Mouse (Mus musculus) cerebellum, adult 11 months (tissue): ENCODE measurements at regions not wholly inside any gene's neighbourhood (a gene's known extent, or its start where the extent isn't known, plus 50 kb on each side); places are given as distances from the start of the nearest gene placed in this dataset.
A peak's percentile ranks its signal among the peaks of the same experiment; 100 is the strongest.
"Not testable (repeated sequence)": the region's sequence is repeated elsewhere in the genome, so short reads cannot be mapped to it uniquely, and the experiment has no call there.

ENCODE experiments used
- DNase-seq: peaks from one replicate; pipeline ENCODE4 v3.0.0; 2022

DNA sequence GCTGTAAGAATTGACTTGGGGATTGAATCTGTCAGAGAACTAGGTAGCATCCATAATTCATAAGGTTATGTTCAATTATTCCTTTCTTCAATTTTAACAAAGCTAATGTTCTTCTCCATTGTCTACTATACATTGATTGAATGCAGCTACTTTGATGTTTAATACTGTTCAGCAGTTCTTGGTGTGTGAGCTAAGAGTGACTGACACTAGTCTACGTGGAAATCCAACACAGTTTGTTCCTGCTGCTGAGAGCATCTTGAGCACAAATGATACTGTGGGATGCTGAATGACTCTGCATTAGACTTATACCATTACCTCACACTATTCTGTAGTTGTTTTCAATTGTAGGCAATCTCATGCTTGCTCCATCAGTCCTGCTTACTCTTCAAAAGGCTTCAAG is 249.4 kb upstream of the Akr1e1 start:
- no peak for DNase-seq

- not testable (repeated sequence) for DNase-seq
These were observed 230.5 kb upstream of the Akr1e1 start for GRCm38 (mm10) chr13:4839481-4839880.

- DNase-seq = no peak
These were observed 217.8 kb upstream of the Akr1e1 start for GRCm38 (mm10) chr13:4826756-4827155.

- DNase-seq = not testable (repeated sequence)
These were observed 216.8 kb upstream of the Akr1e1 start for GRCm38 (mm10) chr13:4825749-4826148.

DNA sequence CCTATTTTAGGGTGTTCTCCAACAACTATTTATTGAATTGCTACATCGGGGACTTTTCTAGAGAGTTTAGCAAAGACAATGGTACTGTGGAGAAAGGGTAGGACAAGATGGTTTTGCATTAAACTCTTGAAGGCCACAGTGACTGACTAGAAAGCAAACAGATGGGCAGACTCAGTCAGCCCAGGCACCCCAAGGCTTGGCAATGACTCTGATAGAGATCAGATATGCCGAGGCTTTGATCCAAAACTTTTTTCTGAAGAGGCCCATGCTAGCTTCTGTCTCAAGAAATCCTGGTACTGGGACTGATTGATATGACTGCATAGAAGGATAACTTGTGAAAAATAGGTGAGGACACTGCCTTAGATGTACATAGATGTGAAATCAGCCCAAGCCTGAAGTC is 197.9 kb upstream of the Akr1e1 start:
- DNase-seq = no peak

DNA sequence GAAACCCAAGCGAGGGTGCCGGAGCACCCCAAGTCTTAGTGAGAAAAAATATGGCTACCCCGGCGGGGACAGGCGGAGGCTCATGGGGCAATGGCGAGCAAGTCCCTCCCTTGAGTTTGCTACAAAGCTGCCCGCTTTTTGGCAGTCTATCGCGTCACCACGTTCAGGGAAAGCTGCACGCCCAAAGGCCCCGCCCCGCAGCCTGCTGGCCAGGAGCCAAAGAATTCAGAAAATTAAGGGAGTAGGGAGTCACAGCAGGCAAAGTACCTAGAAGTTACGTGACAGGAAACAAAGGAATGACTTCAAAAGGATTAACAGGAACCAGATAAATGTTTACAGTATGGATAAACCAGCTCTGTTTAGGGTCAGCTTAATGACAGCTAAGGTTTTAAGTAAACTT is 191.7 kb upstream of the Akr1e1 start:
- no peak for DNase-seq

GRCm38 (mm10) chr13:4791139-4791538 is 182.2 kb upstream of the Akr1e1 start:
- DNase-seq = no peak

DNA sequence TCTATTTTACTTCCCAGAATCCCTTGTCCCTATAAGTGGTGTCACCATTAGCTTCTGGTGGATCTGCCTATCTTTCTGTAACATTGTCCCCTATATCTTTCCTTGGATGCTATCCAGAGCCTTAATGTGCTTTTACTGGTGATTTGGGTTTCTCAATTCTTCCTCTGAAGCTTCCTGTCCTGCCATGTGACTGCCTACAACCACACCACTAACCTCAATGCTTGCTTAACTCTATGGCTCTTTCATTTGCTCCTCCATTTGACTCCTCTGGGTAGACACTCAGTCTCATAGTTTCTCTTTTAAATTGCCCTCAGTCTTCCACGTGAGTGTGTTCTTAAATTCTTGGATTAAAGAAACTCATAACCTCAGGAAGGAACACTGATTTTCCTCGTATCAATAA is 181.4 kb upstream of the Akr1e1 start:
- DNase-seq = no peak

DNA sequence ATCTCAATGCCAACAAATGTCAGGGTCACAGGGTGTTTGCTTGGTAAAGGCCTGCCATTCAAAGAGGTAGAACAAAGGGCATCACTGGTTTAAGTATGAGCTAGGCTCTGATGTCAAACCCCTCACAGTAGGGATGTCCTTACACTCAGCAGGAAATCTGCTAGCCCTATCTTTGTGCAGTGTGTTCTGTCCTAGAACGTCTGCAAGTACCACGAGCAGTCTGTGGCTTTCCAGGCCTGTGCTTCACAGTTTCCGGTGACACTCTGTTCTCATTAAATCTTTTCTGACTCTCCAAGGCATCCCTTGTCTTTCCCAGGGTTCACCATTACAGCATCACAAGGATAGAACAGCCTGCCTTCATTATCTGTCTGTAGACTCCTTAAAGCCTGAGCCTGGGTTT is 174.3 kb upstream of the Akr1e1 start:
- no peak for DNase-seq

DNA sequence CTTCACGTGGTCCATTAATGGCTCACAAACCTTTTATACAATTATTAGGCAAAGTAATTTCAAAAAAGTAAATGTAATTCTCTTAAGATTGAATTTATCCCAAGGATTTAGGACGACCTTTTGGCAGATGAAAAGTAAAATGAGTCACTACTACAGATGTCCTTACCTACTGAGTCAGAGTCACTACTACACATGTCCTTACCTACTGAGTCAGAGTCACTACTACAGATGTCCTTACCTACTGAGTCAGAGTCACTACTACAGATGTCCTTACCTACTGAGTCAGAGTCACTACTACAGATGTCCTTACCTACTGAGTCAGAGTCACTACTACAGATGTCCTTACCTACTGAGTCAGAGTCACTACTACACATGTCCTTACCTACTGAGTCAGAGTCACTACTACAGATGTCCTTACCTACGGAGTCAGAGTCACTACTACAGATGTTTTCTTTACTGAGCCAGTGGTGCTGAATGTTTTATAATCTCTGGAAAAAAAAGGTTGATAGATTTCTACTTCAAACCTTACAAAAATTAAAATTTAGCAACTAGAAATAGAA is 169.4 kb upstream of the Akr1e1 start:
- not testable (repeated sequence) for DNase-seq

DNA sequence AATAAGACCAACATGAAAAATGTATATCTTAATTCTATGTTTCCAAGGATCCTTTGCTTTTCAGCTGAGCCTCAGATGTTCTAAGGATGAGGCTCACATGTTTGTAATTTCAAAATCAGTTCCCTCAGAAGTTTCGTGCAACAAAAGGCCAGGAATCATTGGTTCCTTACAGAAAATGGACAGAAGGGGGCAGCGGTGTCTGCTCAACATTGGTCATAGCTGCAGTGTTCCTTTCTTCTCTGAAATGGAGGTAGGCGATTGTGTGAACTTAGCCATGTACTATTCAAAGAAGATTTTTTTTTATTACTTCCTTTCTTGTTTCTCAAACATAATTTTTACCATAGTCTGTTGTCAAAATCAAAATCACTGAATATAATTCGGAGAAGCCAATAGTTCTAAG is 167.9 kb upstream of the Akr1e1 start:
- DNase-seq = no peak

DNA sequence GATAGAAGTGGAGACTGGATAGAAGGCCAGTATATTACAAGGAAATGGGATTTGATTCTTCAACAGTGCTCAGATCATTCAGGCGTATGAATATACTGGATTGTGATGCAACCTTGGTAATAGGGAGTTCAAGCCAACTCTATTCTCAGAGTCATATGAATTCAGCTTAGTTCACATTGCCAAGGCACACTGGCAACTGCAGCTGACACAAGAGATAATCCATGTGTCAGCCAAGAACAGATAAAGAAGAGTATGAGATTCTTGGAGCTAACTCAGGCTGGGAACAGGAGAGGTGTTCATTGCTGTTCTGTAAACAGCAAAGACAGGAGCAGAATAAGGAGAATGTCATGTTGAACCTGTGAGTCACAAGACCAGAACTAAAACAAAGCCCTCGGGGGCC is 163.3 kb upstream of the Akr1e1 start:
- DNase-seq = no peak

DNA sequence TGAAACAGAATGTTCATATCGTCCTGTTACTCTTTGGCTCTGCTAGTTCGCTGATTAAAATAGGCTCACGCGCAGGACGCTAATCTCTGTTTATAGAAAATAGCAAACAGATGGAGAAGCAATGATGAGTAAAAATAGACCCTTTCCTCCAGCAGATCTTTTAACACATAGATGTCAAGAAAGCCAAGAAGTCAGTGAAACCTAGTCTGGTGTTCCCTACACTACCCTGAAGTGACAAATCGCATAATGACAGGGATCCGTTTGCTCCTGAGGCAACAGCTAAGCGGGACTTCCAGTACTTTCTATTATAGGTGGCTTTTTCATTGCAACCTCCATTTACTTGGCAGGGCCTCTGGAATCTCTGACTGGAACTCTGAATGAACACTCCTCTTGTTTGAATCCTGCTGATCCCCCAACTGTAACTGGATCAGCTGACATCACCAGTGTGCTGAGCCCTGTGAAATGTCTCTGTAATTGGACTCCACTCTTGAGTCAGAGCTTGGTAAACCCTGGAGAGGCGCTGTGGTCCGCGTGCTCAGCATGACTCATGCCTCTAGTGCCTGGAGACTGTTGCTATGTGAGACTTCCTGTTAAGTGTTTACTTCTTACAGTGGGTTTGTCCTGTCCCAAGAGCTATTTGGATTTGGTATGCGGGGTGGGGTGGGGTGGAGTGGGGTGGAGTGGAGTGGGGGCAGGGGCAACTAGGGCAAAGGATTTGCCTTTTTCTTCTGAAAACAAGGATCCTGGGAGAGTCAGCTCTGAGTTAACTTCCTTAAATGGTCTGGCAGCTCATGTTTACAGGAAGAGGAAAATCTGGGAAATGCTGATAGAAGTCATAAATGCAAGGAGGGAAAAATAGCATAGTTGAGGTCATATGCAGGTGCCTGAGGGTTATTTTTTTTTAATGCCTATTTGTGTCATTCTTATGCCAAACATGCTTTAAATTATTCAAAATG is 162.4 kb upstream of the Akr1e1 start:
- DNase-seq = peak; percentile 2

- no peak for DNase-seq
These were observed 151.0 kb upstream of the Akr1e1 start for GRCm38 (mm10) chr13:4759965-4760364.

DNA sequence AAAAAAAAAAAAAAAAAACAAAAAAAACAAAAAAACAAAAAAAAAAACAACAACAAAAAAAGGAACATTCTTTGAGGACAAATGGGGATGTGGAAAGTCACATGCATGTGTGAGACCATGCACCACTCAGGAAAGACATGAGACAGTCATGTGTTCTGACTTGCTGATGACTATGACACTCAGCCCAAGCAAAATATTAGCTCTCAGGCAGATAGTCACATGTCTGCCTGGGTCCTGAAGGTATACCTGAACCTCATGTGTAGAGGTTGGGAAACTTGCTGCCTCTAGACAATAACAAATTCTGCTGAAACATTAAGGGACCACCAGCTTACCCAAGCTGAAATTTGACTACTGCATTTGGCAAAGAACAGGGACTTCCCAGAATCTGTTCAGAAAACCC is 147.6 kb upstream of the Akr1e1 start:
- DNase-seq = no peak

DNA sequence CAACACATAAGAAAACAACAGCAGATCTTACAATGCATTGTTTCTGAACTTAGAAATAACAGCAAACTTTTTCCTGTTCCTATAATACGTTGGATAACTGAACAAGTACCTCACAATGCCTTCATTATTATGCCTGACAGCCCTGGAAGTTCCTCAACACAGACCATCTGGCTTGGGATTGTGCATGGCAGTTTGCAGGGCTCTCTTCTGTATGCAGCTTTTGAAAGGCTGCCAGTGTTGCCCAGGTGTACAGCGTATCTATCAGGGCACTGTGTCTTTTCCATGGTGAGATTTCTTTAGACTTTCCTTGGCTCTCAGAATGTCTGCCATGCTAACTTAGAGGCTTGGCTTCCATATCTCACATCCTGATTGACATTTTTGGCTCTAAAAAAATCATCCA is 134.0 kb upstream of the Akr1e1 start:
- DNase-seq = no peak

- DNase-seq = not testable (repeated sequence)
These were observed 107.3 kb upstream of the Akr1e1 start for GRCm38 (mm10) chr13:4716299-4716698.

- DNase-seq = no peak
These were observed 105.8 kb upstream of the Akr1e1 start for GRCm38 (mm10) chr13:4714724-4715123.

GRCm38 (mm10) chr13:4712698-4713097 is 103.7 kb upstream of the Akr1e1 start:
- no peak for DNase-seq

DNA sequence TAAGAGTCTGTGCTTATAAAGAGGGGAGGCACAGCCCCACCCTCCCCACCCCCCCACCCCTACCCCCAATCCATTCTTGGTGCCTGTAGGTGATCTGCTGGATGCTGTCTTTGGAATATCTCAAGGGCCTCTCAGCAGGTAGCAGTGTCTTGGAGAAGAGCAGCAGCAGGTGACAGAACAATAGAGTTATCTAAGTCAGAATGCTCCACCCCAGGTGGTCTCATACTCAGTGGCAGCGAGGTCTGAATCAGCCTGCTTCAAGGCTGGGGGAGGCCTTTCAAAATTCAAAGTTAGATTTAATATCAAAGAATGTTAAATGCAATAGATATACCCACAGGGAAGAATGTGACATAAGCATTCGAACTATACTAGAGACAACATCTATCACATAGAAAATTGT is 90.6 kb upstream of the Akr1e1 start:
- not testable (repeated sequence) for DNase-seq

GRCm38 (mm10) chr13:4666375-4667140 is 57.6 kb upstream of the Akr1e1 start:
- peak; percentile 6 for DNase-seq

GRCm38 (mm10) chr13:4663390-4663789 is 54.4 kb upstream of the Akr1e1 start:
- no peak for DNase-seq

DNA sequence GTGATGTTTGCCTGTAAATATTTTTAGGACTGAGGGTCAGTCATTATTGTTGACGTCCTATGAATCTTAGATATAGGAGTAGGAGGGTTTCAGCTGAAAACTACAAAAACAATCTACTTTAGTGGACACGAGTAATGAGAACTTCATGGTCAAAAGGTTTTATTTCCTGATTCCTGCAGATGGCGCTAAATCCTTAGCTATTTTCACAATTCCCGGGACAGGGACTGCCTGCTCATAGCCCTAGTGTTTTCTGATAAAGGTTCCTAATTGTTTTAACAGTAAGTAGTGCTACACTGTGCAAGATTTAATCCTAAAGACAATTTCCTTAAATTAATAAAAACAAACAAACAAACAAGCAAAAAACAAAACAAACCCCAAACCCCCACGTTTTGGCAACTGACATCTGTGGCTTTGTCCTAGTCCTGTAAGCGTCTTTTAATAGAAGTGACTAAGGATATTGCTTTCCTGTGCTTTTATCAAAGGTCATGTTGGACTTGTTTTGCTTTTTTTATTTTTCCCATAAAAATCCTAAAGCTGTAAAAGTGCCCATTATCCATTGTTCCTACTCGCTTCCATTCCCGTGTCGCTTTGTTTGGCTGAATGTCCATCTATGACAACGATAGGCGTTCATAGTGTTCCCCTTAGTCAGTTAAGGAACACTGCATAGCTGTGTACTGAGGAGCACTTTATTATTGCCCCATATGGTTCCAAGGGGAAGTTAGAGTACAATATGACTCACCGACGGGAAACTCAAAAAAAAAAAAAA is 53.5 kb upstream of the Akr1e1 start:
- DNase-seq = peak; percentile 2
